Mouse (Mus musculus) intestine, postnatal 0 days (tissue): ENCODE measurements around the gene Prdm1. TPM values are rescaled to one million over a fixed set of nuclear protein-coding genes. Genes with fewer than 3 reads are reported as not detected.

Experiments
- ATAC-seq: fragments of 200-750 bp; cut with Nextera tagmentation; 2 replicates; pipeline ENCODE4 v1.8.0; 2017; ENCODE audit warnings: mild to moderate bottlenecking, moderate TSS enrichment, moderate library complexity
- H3K27ac ChIP-seq: fragments of 300-500 bp; sonication (generic); 2 replicates; pipeline ENCODE4 v1.5.1; 2014; ENCODE audit warnings: mild to moderate bottlenecking, low read depth, low read length, moderate library complexity
- H3K27me3 ChIP-seq: fragments of 300-500 bp; sonication (generic); replicated peaks from 2 replicates; pipeline ENCODE4 v1.6.1; 2014; ENCODE audit warnings: low read length, mixed read lengths; ENCODE audit not compliant: control insufficient read depth, insufficient read depth
- H3K36me3 ChIP-seq: fragments of 300-500 bp; sonication (generic); 2 replicates; pipeline ENCODE4 v1.6.1; 2014; ENCODE audit warnings: mild to moderate bottlenecking, moderate library complexity; ENCODE audit not compliant: control insufficient read depth, insufficient read depth
- H3K4me1 ChIP-seq: fragments of 300-500 bp; sonication (generic); replicated peaks from 2 replicates; pipeline ENCODE4 v1.6.1; 2014; ENCODE audit warnings: antibody characterized with exemption, low read length, mixed read lengths; ENCODE audit not compliant: control insufficient read depth, insufficient read depth
- H3K4me2 ChIP-seq: fragments of 300-500 bp; sonication (generic); replicated peaks from 2 replicates; pipeline ENCODE4 v1.6.1; 2014; ENCODE audit warnings: low read depth, mild to moderate bottlenecking, moderate library complexity
- H3K4me3 ChIP-seq: fragments of 300-500 bp; sonication (generic); 2 replicates; pipeline ENCODE4 v1.5.1; 2014; ENCODE audit warnings: low read depth, low read length
- H3K9ac ChIP-seq: fragments of 300-500 bp; sonication (generic); 2 replicates; pipeline ENCODE4 v1.6.1; 2014; ENCODE audit warnings: mild to moderate bottlenecking, low read depth, low read length
- H3K9me3 ChIP-seq: fragments of 300-500 bp; sonication (generic); 2 replicates; pipeline ENCODE4 v1.6.1; 2016; ENCODE audit warnings: mixed run types; ENCODE audit not compliant: control insufficient read depth
- CTCF ChIP-seq: sonication (generic); IDR thresholded peaks from 2 replicates; pipeline ENCODE4 v1.5.1; 2016; ENCODE audit warnings: low read depth, mild to moderate bottlenecking, control low read depth, antibody characterized with exemption, moderate library complexity
- WGBS: fragments of 180-500 bp; shearing (Covaris S2); extraction: QIAGEN DNeasy Blood & Tissue Kit; methylation state at CpG from one replicate; pipeline ENCODE4 v1.1.7; 2014; 5-methylcytosine and 5-hydroxymethylcytosine counted together
- polyA plus RNA-seq: library from polyadenylated mRNA; unstranded; fragments of >200 nt; fragmentation: Nextera tagmentation; extraction: Ambion mirVana; gene quantifications from 2 replicates; pipeline ENCODE4 v1.2.1, GENCODE M21; 2015

The Prdm1 gene
- polyA plus RNA-seq, 1 experiment from 2014 or later: 17.7 TPM

DNA sequence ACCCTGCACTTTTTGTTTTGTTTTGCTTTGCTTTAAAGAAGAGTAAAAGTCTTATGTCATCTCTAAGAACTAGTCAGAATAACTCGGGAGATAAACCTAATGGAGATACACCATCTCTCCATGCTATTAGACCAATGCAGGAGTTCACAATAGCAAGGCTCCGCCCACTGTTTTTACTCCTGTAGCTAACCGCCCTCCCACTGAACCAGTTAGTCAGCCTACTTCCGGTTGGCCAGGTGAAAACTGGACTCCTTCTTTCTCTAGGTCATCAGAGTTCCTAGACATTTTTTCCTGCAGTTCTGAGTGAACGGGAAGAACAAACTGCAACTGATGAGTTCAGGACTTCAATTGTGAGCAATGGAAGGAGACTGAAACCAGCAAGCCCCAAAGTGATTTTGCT, 138.0 kb downstream of the Prdm1 start:
- ATAC-seq: no peak
- Histone ChIP-seq H3K4me2 (no peak overlapping the region), H3K36me3 (no peaks in the 10 kb centered on the region), H3K9me3 (no peaks in the 10 kb centered on the region), H3K27me3 (no peaks in the 10 kb centered on the region), H3K27ac (no peak overlapping the region), H3K4me1 (no peaks in the 10 kb centered on the region), H3K9ac (no peak overlapping the region), H3K4me3 (no peak overlapping the region)
- no peak for TF ChIP-seq CTCF
- WGBS: 76% methylated on average over 5 of the region's 5 CpGs

DNA sequence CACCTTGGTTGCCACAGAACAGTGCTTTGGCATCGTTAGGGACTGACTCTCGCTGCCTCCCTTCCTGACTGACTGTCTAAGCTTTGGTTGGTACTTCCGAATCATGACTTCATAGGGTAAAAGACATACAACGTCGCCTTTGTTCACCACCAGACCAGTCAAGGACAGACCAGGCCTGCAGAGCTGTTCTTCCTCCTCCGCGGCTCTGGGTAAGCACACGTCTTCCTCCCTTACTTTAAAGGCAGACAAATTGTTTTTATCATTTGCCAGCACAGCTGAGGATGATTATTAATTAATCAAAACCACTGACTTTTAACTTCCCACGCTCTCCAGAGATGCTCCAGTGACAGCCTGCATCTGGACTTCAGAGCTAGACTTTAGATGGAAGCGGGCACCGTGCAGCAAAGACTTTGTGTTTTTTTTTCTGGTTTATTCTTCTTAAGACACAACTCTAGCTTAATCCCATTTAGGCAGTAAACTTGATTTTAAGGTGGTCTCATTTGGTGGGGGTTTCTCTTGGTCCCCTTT, 139.5 kb downstream of the Prdm1 start:
- no peak overlapping the region for H3K4me2 ChIP-seq
- H3K9ac ChIP-seq: no peak overlapping the region
- H3K4me1 ChIP-seq: no peaks in the 10 kb centered on the region
- H3K27me3 ChIP-seq: no peaks in the 10 kb centered on the region
- 68% methylated on average over 11 of the region's 11 CpGs for WGBS
- no peak for ATAC-seq
- no peaks in the 10 kb centered on the region for H3K9me3 ChIP-seq
- no peak for TF ChIP-seq CTCF
- no peak overlapping the region for H3K27ac ChIP-seq
- H3K4me3 ChIP-seq: no peak overlapping the region
- H3K36me3 ChIP-seq: no peaks in the 10 kb centered on the region
